Mouse (Mus musculus): ENCODE data around the gene Mmp11.
A peak's percentile ranks its signal among the peaks of the same experiment; 100 is the strongest.
"Not testable (repeated sequence)": the region's sequence is repeated elsewhere in the genome, so short reads cannot be mapped to it uniquely, and the experiment has no call there.

The Mmp11 gene

DNA sequence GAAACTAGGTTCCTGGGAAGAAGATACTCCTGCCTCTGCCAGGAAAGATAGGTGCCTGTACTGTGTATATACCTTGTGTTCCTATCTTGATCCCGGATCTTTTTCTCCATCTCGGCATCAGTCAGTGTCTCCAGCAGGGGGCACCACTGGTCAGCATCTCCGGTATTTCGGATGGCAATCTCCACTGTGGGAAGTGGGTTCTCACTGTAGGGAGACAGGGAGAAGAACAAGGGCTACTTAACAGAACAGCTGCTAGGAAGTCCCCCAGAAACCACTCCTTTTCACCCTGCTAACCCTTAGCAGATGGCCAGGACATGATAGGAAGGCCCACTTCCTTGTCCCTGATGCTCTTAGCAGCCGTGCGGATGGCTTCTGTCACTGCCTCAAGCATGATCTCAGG, 38.9 kb downstream of the Mmp11 start:
- DNase-seq (ENCODE audit: low read depth, low spot score): peak; percentile 45

DNA sequence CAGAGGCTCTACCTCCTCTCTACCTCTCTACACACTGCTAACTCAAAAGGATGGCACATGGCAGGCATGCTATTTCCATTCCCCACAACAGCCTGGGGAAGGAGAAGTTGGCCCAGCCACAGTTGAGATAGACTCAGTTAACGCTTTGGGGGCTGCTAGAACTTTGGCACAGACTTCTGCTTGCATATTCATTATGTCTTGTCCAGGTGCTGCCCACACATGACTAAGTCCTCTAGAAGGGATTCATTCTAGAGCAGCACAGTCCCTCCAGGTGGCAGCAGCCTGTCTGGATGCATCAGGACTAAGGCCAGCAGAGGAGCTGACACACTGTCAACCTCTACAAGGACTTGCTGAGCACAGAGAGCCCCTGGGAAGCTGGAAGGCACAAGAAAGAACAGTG, 40.1 kb downstream of the Mmp11 start:
- no peak for DNase-seq (ENCODE audit: low read depth, low spot score)

- no peak for DNase-seq (ENCODE audit: low read depth, low spot score)
Measured at GRCm38 (mm10) chr10:75895730-75896129, 40.6 kb downstream of the Mmp11 start.

DNA sequence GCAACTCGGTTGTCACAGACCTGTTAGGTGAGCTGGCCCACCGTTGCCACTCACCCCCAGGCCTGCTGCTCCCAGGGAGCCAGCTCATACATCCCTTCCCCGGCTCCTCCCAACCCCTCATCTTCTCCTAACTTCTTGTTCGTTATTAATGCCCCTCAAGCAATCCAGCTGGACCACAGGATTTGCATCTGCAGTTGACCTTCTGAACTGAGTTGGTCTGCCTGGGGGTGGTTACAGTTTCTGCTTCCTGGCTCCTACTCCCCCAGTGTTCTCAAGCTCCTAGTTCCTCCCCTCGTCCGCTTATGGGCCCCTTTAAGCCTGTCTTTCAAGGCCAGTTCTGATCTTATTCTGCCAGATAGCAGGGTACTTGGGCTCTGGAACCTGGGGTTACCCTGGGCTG, 41.7 kb downstream of the Mmp11 start:
- DNase-seq (ENCODE audit: low read depth, low spot score): no peak

DNA sequence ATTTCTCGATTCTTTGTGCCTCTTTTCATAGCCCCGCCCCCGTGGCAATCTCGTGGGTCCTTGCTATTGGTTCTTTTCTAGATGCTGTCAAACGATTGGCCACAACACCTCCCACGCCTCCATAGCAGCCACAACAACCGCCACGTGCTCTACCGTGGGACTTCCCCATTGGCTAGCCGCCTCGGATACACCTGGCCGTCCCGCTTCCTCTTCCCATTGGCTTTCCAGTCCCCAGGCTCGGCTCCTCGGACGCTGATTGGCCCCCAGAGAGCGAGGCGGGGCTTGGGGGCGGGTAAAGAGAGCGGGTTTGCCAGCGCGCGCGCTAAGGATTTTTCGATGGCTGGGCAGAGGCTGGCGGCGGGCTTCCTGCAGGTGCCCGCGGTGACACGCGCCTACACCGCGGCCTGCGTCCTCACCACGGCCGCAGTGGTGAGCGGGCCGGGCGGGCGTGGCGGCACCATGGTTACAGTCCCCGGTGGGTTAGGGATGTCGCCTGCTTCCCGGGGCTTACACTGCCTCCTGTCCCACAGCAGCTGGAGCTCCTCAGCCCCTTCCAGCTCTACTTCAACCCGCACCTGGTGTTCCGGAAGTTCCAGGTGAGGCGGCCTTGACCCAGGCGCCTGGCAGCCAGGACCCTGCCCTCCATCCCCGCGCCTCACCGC, 43.1 kb downstream of the Mmp11 start, which contains the start of gene Derl3:
Gene Derl3 (plus strand): TSS at position 325 of the 662 bp plus-strand sequence.
- DNase-seq (ENCODE audit: low read depth, low spot score): peak; percentile 96

DNA sequence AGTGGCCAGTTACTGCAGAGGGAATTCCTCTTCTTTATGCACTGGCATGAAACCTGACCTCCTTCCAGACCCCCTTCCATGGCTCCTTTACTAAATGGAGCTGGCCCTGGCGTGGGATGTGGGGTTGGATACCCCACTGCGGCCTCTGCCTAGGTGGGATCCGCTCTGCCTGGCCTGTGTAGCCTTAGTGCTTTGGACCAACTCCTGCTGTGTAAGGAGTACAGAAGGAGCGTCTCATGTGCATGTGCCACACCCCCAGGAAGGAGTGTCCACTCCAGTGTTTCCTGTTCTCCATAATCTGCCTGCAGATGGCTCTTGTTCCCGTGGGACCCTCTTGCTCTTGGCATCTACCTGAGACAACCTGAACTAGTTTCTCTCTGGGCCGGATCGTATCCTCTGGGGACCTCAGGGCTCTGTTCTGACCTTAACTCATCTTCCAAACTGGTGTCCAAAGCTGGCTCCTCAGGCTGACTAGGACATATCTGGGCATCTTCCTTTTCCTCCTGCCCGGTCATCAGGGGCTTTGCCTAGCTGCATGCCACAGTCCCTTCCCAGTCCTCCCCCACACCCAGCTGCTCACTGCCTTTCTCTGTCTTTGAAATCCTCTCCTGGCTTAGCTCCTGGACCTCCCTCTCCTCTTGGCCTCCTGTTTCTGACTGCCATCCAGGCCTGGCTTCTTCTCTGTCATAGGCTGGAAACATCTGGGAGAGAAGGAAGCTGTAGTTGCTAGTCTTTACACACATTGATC, 46.7 kb downstream of the Mmp11 start:
- no peak for DNase-seq (ENCODE audit: low read depth, low spot score)

- DNase-seq (ENCODE audit: low read depth, low spot score): not testable (repeated sequence)
Measured at GRCm38 (mm10) chr10:75887504-75887903, 48.8 kb downstream of the Mmp11 start.

GRCm38 (mm10) chr10:75884742-75885141, 51.6 kb downstream of the Mmp11 start:
- DNase-seq (ENCODE audit: low read depth, low spot score): no peak

- peak; percentile 79 for DNase-seq (ENCODE audit: low read depth, low spot score)
Measured at GRCm38 (mm10) chr10:75883232-75883552, 53.1 kb downstream of the Mmp11 start.

DNA sequence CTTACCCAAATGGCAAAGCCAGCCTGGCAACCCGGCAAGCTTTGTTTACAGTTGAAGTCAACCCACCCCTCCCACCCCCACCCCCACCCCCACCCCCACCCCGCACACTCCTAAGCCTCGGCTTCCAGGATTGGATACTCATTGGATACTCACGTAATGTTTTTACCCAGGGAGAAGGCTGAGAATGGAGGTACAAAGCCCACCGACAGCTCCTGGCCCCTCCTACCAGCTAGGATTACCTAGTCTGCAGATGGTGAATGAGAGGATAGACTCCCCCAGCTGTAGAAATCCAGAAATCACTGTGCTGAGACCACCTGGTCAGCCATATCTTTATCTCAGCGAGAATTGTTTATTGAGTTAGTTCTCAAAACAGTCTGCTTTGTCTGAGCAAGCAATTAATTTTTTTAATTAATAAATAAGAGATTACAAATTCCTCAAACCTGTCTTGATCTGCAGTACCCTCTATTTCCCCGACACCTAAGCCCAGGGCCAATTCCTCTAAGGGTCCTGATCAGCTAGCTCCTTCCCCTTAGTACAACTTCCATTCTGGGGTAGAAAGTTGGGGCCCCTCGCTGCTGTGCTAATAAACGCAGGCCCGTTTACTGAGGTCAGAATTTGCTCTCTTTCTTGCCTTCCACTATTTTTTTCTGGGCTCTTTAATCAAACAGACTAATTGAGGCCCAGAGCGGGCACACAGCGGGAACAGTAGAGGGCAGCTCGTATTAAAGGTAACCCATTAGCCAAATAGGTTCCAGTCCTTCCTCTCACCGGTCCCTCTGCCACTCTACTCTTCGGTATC, 53.7 kb downstream of the Mmp11 start:
- DNase-seq (ENCODE audit: low read depth, low spot score): no peak

DNA sequence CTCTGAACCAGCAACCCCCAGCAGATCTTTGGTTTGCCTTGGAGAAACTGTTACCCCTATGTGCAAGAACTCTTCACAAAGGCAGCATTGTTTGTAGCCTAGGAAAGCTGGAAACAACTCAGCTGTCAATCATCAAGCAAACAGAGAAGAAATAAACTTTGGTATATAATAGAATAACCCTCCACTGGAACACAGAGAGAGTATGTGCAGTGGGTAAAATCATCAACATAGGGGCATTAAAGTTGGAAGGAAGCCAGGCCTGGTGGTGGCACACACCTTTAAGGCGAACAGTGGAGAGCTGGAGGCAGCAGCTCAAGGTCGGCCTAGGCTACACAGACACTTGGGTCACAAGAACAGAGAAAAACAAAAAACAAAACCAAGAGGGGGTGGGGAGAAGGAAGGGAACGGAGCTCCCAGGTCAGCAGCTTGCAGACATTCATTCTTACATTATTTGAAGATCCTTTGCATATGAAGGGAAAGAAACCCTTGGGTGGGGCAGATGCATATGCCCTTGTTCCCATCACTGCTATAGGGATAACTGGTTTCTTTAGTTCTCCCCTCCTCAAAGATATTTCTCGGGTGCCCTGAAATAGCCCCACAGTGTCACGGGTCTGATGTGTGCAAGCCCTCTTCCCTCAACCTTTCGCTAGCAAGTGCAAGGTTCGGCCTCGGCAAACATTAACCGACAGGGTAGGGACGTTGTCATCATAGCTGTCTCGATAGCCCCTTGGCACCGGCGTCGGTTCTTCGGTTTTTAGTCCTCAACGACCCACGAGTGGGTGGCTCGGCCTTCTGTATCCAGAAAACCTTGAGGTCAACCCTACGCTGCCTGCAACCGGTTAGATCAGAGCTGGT, 54.5 kb downstream of the Mmp11 start:
- no peak for DNase-seq (ENCODE audit: low read depth, low spot score)

- DNase-seq (ENCODE audit: low read depth, low spot score): no peak
Measured at GRCm38 (mm10) chr10:75880771-75881577, 55.3 kb downstream of the Mmp11 start.

DNA sequence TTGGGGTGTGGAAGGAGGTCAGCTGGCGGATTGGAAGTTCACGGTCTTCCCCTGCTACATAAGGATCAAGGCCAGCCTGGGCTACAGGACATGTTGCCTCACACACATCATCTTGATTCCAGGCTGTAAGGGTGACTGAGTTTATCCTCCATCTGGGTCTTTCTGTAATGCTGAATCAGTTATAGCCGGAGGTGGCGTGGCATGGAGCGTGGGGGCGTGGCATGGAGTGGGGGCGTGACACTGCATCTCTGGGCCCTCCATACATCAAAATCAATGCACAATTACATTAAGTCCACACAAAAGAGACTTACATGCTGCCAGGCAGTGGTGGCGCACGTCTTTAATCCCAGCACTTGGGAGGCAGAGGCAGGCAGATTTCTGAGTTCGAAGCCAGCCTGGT, 55.9 kb downstream of the Mmp11 start:
- no peak for DNase-seq (ENCODE audit: low read depth, low spot score)

- no peak for DNase-seq (ENCODE audit: low read depth, low spot score)
Measured at GRCm38 (mm10) chr10:75878836-75879235, 57.5 kb downstream of the Mmp11 start.

GRCm38 (mm10) chr10:75873543-75874170, 62.6 kb downstream of the Mmp11 start:
- no peak for DNase-seq (ENCODE audit: low read depth, low spot score)

Data from WW6 (cell line).